Mouse (Mus musculus): ENCODE results near the gene Fam20a. TPM values are rescaled to one million over a fixed set of nuclear protein-coding genes. Genes with fewer than 3 reads are reported as not detected.

Fam20a gene
- total and polyA plus RNA-seq, 3 experiments: not detected

DNA sequence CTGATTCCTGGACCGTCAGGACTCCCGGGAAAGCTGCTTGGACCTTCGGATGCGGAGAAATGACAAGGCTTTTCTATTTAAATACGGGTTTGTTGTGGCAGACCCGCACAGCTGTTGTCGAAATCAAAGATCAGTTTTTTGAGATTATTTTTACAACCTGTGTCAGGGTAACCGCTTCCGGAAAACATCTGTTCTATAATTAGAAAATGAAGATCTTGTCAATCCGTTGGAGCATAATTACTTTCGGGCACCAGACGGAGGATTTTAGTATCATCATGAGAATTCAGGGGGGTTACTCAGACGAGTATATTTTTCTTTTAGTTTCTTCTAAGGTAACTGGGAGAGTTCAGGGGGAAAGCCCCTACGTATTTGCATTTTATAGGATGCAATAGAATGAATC, 48.1 kb upstream of the Fam20a start:
- H3K4me3 ChIP-seq (ENCODE audit: control insufficient read depth in 1 of 2, insufficient read depth in 1 of 2, low read depth in 2 of 2, low read length in 2 of 2): no peak overlapping the region
- H3K9ac ChIP-seq (ENCODE audit: control insufficient read depth, low read depth, low read length, poor library complexity, severe bottlenecking): no peak overlapping the region
- H3K27ac ChIP-seq (ENCODE audit: control insufficient read depth, low read depth, low read length): no peak overlapping the region
- H3K79me2 ChIP-seq (ENCODE audit: control insufficient read depth, insufficient read depth, low read length, poor library complexity): no peaks in the 10 kb centered on the region
- H3K4me1 ChIP-seq (ENCODE audit: control insufficient read depth in 1 of 2, insufficient read depth in 2 of 2, low read length in 2 of 2): no peaks in the 10 kb centered on the region
- TF ChIP-seq ZNF384 (IDR thresholded peaks at IDR 0.05; ENCODE audit: low read depth, low read length) (no peak), ELF1 (IDR thresholded peaks at IDR 0.05; ENCODE audit: low read depth, low read length) (no peak), RCOR1 (IDR thresholded peaks at IDR 0.05; ENCODE audit: low read depth, low read length) (no peak), MXI1 (IDR thresholded peaks at IDR 0.05; ENCODE audit: low read depth, low read length) (no peak), USF1 (IDR thresholded peaks at IDR 0.05; ENCODE audit: low read depth, low read length) (no peak), ZKSCAN1 (IDR thresholded peaks at IDR 0.05; ENCODE audit: low read depth, low read length) (no peak), MEF2A (IDR thresholded peaks at IDR 0.05; ENCODE audit: extremely low read depth, insufficient replicate concordance, low read depth, low read length, poor library complexity, severe bottlenecking) (no peak), MAZ (IDR thresholded peaks at IDR 0.05; ENCODE audit: low read depth, low read length) (no peak), MYB (IDR thresholded peaks at IDR 0.05; ENCODE audit: low read depth, low read length) (no peak), NELFE (IDR thresholded peaks at IDR 0.05; ENCODE audit: low read depth, low read length) (no peak), GABPA (IDR thresholded peaks at IDR 0.05; ENCODE audit: low read depth, low read length) (no peak), EP300 (IDR thresholded peaks at IDR 0.05; ENCODE audit: low read depth in 1 of 2, low read length in 2 of 2) (no peak), SIN3A (IDR thresholded peaks at IDR 0.05; ENCODE audit: low read length) (no peak), E2F4 (IDR thresholded peaks at IDR 0.05; ENCODE audit: borderline replicate concordance, low read depth, low read length) (no peak), UBTF (IDR thresholded peaks at IDR 0.05; ENCODE audit: borderline replicate concordance, insufficient read depth, low read depth, low read length) (no peak), CHD2 (IDR thresholded peaks at IDR 0.05; ENCODE audit: low read length) (no peak), BHLHE40 (IDR thresholded peaks at IDR 0.05; ENCODE audit: borderline replicate concordance, low read depth, low read length) (no peak), POLR2AphosphoS5 (IDR thresholded peaks at IDR 0.05; ENCODE audit: borderline replicate concordance, low read depth, low read length) (no peak), TBP (IDR thresholded peaks at IDR 0.05; ENCODE audit: low read depth, low read length) (no peak)
- no peaks in the 10 kb centered on the region for H3K27me3 ChIP-seq (ENCODE audit: control insufficient read depth in 1 of 2, insufficient read depth in 2 of 2, low read length in 2 of 2)
- H3K36me3 ChIP-seq (ENCODE audit: control insufficient read depth in 1 of 2, insufficient read depth in 2 of 2, low read length in 2 of 2): no peaks in the 10 kb centered on the region
- no peak for DNase-seq (ENCODE audit: low read depth, low spot score)
- 0 out of 2 replicates have a peak, but pooled peaks cover 1% of the 10 kb centered on the region for H3K9me3 ChIP-seq (replicated peaks; ENCODE audit: insufficient read depth, low read length)

DNA sequence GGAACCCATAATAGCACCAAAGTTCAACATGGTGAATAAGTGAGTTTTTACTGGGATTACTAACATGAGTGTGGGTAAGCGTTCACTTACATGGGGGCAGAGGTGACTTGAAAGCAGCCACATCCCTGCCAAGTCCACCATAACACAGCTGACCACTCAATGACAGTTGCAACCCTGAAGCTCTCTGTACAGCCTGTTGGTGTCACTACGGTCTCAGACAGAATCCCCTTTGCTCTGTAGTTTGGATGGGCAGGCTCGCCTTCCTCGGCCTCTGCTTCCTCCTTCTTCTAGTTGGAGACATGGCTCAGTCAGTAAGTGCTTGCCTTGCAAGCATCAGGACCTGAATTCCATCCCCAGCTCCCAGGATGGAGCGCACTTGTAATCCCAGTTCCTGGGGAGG, 47.0 kb upstream of the Fam20a start:
- no peaks in the 10 kb centered on the region for H3K79me2 ChIP-seq (ENCODE audit: control insufficient read depth, insufficient read depth, low read length, poor library complexity)
- H3K9me3 ChIP-seq (replicated peaks; ENCODE audit: insufficient read depth, low read length): 0 out of 2 replicates have a peak, but pooled peaks cover 1% of the 10 kb centered on the region
- no peak overlapping the region for H3K9ac ChIP-seq (ENCODE audit: control insufficient read depth, low read depth, low read length, poor library complexity, severe bottlenecking)
- no peaks in the 10 kb centered on the region for H3K36me3 ChIP-seq (ENCODE audit: control insufficient read depth in 1 of 2, insufficient read depth in 2 of 2, low read length in 2 of 2)
- H3K27me3 ChIP-seq (ENCODE audit: control insufficient read depth in 1 of 2, insufficient read depth in 2 of 2, low read length in 2 of 2): no peaks in the 10 kb centered on the region; a peak in 1 of 4 replicates
- no peak overlapping the region for H3K27ac ChIP-seq (ENCODE audit: control insufficient read depth, low read depth, low read length)
- no peak for TF ChIP-seq CHD1 (IDR thresholded peaks at IDR 0.05; ENCODE audit: low read depth, low read length)
- no peak for TF ChIP-seq MAFK (IDR thresholded peaks at IDR 0.05; ENCODE audit: borderline replicate concordance, low read depth, low read length)
- TF ChIP-seq ZMIZ1 (IDR thresholded peaks at IDR 0.05; ENCODE audit: low read depth, low read length): no peak
- no peak for TF ChIP-seq EP300 (IDR thresholded peaks at IDR 0.05; ENCODE audit: low read depth in 1 of 2, low read length in 2 of 2)
- TF ChIP-seq POLR2A (IDR thresholded peaks at IDR 0.05; ENCODE audit: control insufficient read depth in 1 of 2, insufficient read depth in 1 of 2, low read depth in 1 of 2, low read length in 2 of 2, poor library complexity in 1 of 2): no peak
- TF ChIP-seq KAT2A (conservative IDR thresholded peaks at IDR 0.05; ENCODE audit: low read depth, low read length): no peak
- TF ChIP-seq ELF1 (IDR thresholded peaks at IDR 0.05; ENCODE audit: low read depth, low read length): no peak
- TF ChIP-seq ZC3H11A (IDR thresholded peaks at IDR 0.05; ENCODE audit: low read depth, low read length): no peak
- no peak for TF ChIP-seq HCFC1 (IDR thresholded peaks at IDR 0.05; ENCODE audit: low read depth, low read length)
- no peak for TF ChIP-seq POLR2AphosphoS2 (IDR thresholded peaks at IDR 0.05; ENCODE audit: low read length)
- TF ChIP-seq TCF12 (IDR thresholded peaks at IDR 0.05; ENCODE audit: low read depth, low read length): no peak
- no peak overlapping the region for H3K4me3 ChIP-seq (ENCODE audit: control insufficient read depth in 1 of 2, insufficient read depth in 1 of 2, low read depth in 2 of 2, low read length in 2 of 2)
- H3K4me1 ChIP-seq (ENCODE audit: control insufficient read depth in 1 of 2, insufficient read depth in 2 of 2, low read length in 2 of 2): no peaks in the 10 kb centered on the region
- DNase-seq (ENCODE audit: low read depth, low spot score): no peak
